9 mouse cellular contexts compared by ENCODE assay signal in the genomic region with DNA sequence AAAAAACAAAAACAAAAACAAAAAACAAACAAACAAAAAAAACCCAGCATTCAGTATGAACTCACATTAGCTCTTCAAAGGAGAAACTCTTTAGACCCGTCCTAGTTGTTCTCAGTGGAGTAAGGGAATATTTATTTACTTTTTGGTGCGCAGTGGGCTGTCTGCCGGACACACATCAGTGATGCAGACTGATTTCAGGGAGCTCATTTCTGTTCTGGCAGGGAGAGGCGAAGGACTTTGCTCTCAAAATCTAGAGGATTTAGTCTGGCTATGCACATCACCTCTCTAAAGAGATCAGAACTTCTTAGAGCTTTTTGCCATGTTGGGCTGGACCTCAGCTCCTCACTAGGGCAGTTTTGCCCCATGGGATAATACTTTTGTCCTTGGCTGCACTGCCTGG. TPM values are rescaled to one million over a fixed set of nuclear protein-coding genes. Genes with fewer than 3 reads are reported as not detected.
A peak's percentile ranks its signal among the peaks of the same experiment; 100 is the strongest.
DNase-seq lines count a peak whose midpoint lies in the region; ATAC-seq and TF ChIP-seq lines count a peak whose summit lies in the region.
"Had no signal": no experiment of that assay in that cellular context is flagged by ENCODE, and none has a peak within 500 bp of the region (broad histone marks: within the 10 kb centered on the region; RNA-seq: fewer than 3 reads in every experiment).

No protein-coding gene starts in this region.

- H3K4me2 ChIP-seq in liver, embryonic 11.5 days = peak overlapping the region; percentile 26
- H3K4me2 ChIP-seq in forebrain, embryonic 15.5 days (replicated peaks) = peak overlapping the region; percentile 90
- H3K4me2 ChIP-seq in kidney, postnatal 0 days (ENCODE audit: low read length) = peak overlapping the region; percentile 85
- H3K4me2 ChIP-seq in neural tube, embryonic 12.5 days (replicated peaks) = peak overlapping the region; percentile 85

- no peak overlapping the region for H3K9ac ChIP-seq in liver, embryonic 11.5 days (ENCODE audit: low read depth, low read length)
- peak overlapping the region; percentile 94 for H3K9ac ChIP-seq in forebrain, embryonic 15.5 days (replicated peaks)
- no peak overlapping the region for H3K9ac ChIP-seq in kidney, postnatal 0 days (ENCODE audit: low read depth, low read length)
- H3K9ac ChIP-seq in neural tube, embryonic 12.5 days = 0 out of 2 replicates have a peak overlapping the region, but pooled peaks have one; percentile 6

- no peak for ATAC-seq in liver, embryonic 11.5 days (replicated peaks; ENCODE audit: low FRiP score)
- ATAC-seq in forebrain, embryonic 15.5 days (replicated peaks) = no peak
- ATAC-seq in kidney, postnatal 0 days (replicated peaks; ENCODE audit: low FRiP score, low read depth) = no peak
- no peak for ATAC-seq in neural tube, embryonic 12.5 days (ENCODE audit: low FRiP score, low read depth)

- WGBS in liver, embryonic 11.5 days = 69% methylated on average over 4 of the region's 4 CpGs
- WGBS in forebrain, embryonic 15.5 days = 41% methylated on average over 4 of the region's 4 CpGs
- WGBS in kidney, postnatal 0 days = 41% methylated on average over 4 of the region's 4 CpGs
- 67% methylated on average over 4 of the region's 4 CpGs for WGBS in neural tube, embryonic 12.5 days

- H3K27me3 ChIP-seq in liver, embryonic 11.5 days (replicated peaks; ENCODE audit: control insufficient read depth, insufficient read depth, low read length) = peaks cover 54% of the 10 kb centered on the region
- no peaks in the 10 kb centered on the region for H3K27me3 ChIP-seq in forebrain, embryonic 15.5 days
- no peaks in the 10 kb centered on the region for H3K27me3 ChIP-seq in kidney, postnatal 0 days (ENCODE audit: insufficient read depth, low read length)
- H3K27me3 ChIP-seq in neural tube, embryonic 12.5 days (replicated peaks) = 0 out of 2 replicates have a peak, but pooled peaks cover 12% of the 10 kb centered on the region

- H3K36me3 ChIP-seq in liver, embryonic 11.5 days (ENCODE audit: control insufficient read depth, insufficient read depth, low read length) = peaks cover 8% of the 10 kb centered on the region
- peaks cover 15% of the 10 kb centered on the region; the same call in 1 of the 2 replicates for H3K36me3 ChIP-seq in forebrain, embryonic 15.5 days
- 0 out of 2 replicates have a peak, but pooled peaks cover 6% of the 10 kb centered on the region for H3K36me3 ChIP-seq in kidney, postnatal 0 days (ENCODE audit: insufficient read depth, low read length)
- H3K36me3 ChIP-seq in neural tube, embryonic 12.5 days = peaks cover 26% of the 10 kb centered on the region

- TF ChIP-seq CTCF in kidney, postnatal 0 days (IDR thresholded peaks at IDR 0.05; ENCODE audit: low read depth) = no peak

- H3K4me1 ChIP-seq in liver, embryonic 11.5 days (replicated peaks; ENCODE audit: control insufficient read depth, insufficient read depth, low read length) = peaks cover 11% of the 10 kb centered on the region
- peaks cover 53% of the 10 kb centered on the region for H3K4me1 ChIP-seq in forebrain, embryonic 15.5 days
- H3K4me1 ChIP-seq in kidney, postnatal 0 days (replicated peaks; ENCODE audit: insufficient read depth, low read length) = peaks cover 18% of the 10 kb centered on the region; the same call in 1 of the 2 replicates
- H3K4me1 ChIP-seq in neural tube, embryonic 12.5 days = peaks cover 31% of the 10 kb centered on the region

- peak overlapping the region; percentile 15; the same call in 1 of the 2 replicates for H3K4me3 ChIP-seq in liver, embryonic 11.5 days (ENCODE audit: low read depth, low read length)
- peak overlapping the region; percentile 95 for H3K4me3 ChIP-seq in forebrain, embryonic 15.5 days
- 0 out of 2 replicates have a peak overlapping the region, but pooled peaks have one; percentile 13 for H3K4me3 ChIP-seq in kidney, postnatal 0 days (replicated peaks; ENCODE audit: low read depth, low read length)
- peak overlapping the region; percentile 26 for H3K4me3 ChIP-seq in neural tube, embryonic 12.5 days
- H3K4me3 ChIP-seq: megakaryocyte, embryonic 14.5 days had no signal

- no peaks in the 10 kb centered on the region for H3K9me3 ChIP-seq in liver, embryonic 11.5 days (ENCODE audit: control insufficient read depth, low read length)
- no peaks in the 10 kb centered on the region for H3K9me3 ChIP-seq in forebrain, embryonic 15.5 days
- no peaks in the 10 kb centered on the region for H3K9me3 ChIP-seq in kidney, postnatal 0 days (replicated peaks; ENCODE audit: low read length)
- H3K9me3 ChIP-seq in neural tube, embryonic 12.5 days = peaks cover 6% of the 10 kb centered on the region; the same call in 1 of the 2 replicates

- DNase-seq in liver, embryonic 11.5 days (ENCODE audit: low spot score) = no peak
- DNase-seq in liver = no peak
- no peak for DNase-seq in kidney, postnatal 0 days (ENCODE audit: low spot score)
- DNase-seq in adrenal gland, adult 2 months = no peak
- DNase-seq in urinary bladder, postnatal 14 days (ENCODE audit: low spot score) = no peak
- no peak for DNase-seq in adrenal gland, adult 18-20 months (ENCODE audit: low spot score in 2 of 2)

- H3K27ac ChIP-seq in liver, embryonic 11.5 days (ENCODE audit: low read depth, low read length) = no peak overlapping the region
- H3K27ac ChIP-seq in forebrain, embryonic 15.5 days (replicated peaks) = 0 out of 2 replicates have a peak overlapping the region, but pooled peaks have one; percentile 13
- H3K27ac ChIP-seq in kidney, postnatal 0 days = 0 out of 2 replicates have a peak overlapping the region, but pooled peaks have one; percentile 27
- no peak overlapping the region for H3K27ac ChIP-seq in neural tube, embryonic 12.5 days

RNA-seq across cellular contexts. Expression of gene Hunk, which starts 2.1 kb away (rescaled TPM):
- 5.0 and 5.6 TPM in 2 replicates for polyA plus RNA-seq in liver, embryonic 11.5 days (2014; fragmentation: Nextera tagmentation; extraction: Ambion mirVana)
- 11.8 and 13.6 TPM in 2 replicates for polyA plus RNA-seq in forebrain, embryonic 15.5 days (2015; fragmentation: Nextera tagmentation; extraction: Ambion mirVana)
- polyA plus RNA-seq in kidney, postnatal 0 days (2015; fragmentation: Nextera tagmentation; extraction: Ambion mirVana) = 6.9 and 7.6 TPM in 2 replicates
- polyA plus RNA-seq in neural tube, embryonic 12.5 days (2016; fragmentation: Nextera tagmentation; extraction: Ambion mirVana) = 11.4 and 12.1 TPM in 2 replicates
- total RNA-seq in adrenal gland, adult 2 months (2021) = 1 to 10 TPM; 2.8 to 6.4 TPM
- polyA plus RNA-seq in adrenal gland, adult 2 months (2012; rRNA removed) = 2.2 and 2.7 TPM in 2 replicates
- total RNA-seq in adrenal gland, adult 18-20 months (2021) = 1 to 10 TPM; 2.8 to 3.7 TPM

Comparison
In these comparisons a context has a peak if more than half of its experiments do, and no peak if none do; other contexts are left out.
1. H3K27ac ChIP-seq: peak in forebrain, embryonic 15.5 days (single experiment) and kidney, postnatal 0 days (single experiment); none in liver, embryonic 11.5 days (single experiment) and neural tube, embryonic 12.5 days (single experiment).
2. H3K4me2 ChIP-seq: peak in every context shown above with its lines; median percentile 90 in forebrain, embryonic 15.5 days; 85 in kidney, postnatal 0 days; 85 in neural tube, embryonic 12.5 days; 26 in liver, embryonic 11.5 days.
3. H3K4me3 ChIP-seq: peak in every context shown above with its lines; median percentile 95 in forebrain, embryonic 15.5 days; 26 in neural tube, embryonic 12.5 days; 15 in liver, embryonic 11.5 days; 13 in kidney, postnatal 0 days.
4. H3K9ac ChIP-seq: peak in forebrain, embryonic 15.5 days (single experiment) and neural tube, embryonic 12.5 days (single experiment); none in liver, embryonic 11.5 days (single experiment) and kidney, postnatal 0 days (single experiment).